Mouse (Mus musculus): ENCODE results near the gene Eva1a.

The Eva1a gene

GRCm38 (mm10) chr6:82040834-82041487 is at the start of gene Eva1a:
Gene Eva1a (plus strand): TSS chr6:82041043.
- DNase-seq (ENCODE audit: low read depth, low spot score) = no peak

DNA sequence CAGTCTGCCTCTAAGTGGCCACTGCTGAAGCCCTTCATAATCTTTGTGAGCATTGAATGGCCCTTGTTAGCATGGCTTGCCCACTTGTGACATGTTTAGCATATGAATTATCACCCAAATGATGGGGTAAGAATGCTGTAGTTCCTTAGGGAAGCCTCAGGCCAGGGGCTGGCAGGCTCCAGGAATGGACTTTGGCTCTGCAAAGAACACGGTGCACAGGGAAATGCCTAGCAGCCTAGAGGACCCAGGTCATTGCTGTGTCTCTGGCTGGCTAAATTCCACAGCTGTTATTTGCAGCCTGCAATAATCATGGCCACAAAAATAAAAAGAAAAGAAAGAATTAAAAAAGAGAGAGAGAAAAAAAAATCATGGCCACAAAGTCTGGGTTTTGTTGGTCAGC is 28.5 kb upstream of the Eva1a start:
- DNase-seq (ENCODE audit: low read depth, low spot score) = no peak

GRCm38 (mm10) chr6:82021074-82021473 is 19.8 kb upstream of the Eva1a start:
- DNase-seq (ENCODE audit: low read depth, low spot score) = no peak

- no peak for DNase-seq (ENCODE audit: low read depth, low spot score)
These were observed 19.3 kb upstream of the Eva1a start for GRCm38 (mm10) chr6:82021494-82021893.

DNA sequence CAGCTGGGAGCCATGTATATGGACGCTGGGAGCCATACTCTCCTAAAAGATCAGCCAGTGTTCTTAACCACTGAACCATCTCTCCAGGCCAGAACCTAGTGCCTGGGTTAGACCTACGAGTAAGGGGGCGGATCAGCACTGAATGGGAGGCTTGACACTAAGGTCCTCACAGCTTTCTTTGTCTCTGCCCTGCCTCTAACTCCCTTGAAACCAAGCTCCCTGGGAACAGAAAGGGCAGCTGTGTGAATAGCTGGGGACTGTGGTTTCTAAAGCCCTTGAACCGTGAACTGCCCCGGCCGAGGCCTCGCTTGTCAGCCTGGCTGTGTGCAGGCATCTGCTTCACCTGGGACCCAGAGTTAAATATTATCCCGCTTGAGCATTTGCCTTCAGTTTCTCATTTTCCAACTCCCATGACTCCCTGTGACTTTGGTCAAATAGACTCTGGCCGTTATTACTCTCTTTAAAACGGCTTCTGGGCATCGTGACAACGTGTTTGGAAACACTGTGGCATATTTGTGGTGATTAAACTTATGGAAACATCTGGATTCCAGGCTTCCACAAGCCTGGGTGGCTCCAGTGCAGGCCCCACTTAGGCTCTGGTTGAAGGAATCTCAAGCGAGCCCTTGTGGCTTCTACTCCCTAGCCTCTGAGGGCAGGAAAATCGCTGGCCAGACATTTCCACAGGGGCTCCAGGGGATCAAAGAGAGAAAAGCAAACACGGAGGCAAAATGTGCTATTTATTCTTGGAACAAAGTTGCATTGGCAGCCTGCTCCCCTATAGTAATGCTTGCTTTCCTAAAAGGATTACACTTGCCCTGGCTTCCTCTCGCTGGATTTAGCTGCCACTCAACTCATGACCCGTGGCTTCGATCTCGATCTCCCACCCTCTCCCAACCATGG is 11.0 kb upstream of the Eva1a start:
- peak; percentile 8 for DNase-seq (ENCODE audit: low read depth, low spot score)

DNA sequence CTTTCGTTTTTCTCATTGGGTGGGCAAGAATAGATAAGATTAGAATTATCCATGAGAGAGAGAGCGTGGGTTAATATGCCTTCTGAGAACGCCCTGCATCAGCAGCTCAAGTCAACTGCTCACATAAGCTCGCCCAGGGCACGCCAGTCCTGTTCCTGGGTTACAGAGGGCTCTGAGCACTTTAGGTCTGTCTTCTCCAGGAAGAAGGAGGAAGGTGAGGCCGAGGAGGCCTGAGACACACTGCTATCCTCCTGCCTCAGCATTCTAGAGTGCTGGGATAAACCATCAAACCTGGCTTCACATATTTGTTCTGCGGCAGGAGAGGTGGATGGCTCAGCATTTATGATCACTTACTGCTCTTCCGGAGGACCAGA is 10.3 kb upstream of the Eva1a start:
- no peak for DNase-seq (ENCODE audit: low read depth, low spot score)

- DNase-seq (ENCODE audit: low read depth, low spot score) = no peak
These were observed 3.6 kb upstream of the Eva1a start for GRCm38 (mm10) chr6:82037211-82037610.

GRCm38 (mm10) chr6:82039193-82039592 is 1.6 kb upstream of the Eva1a start:
- no peak for DNase-seq (ENCODE audit: low read depth, low spot score)

GRCm38 (mm10) chr6:82039968-82040367 is 875 bp upstream of the Eva1a start:
- DNase-seq (ENCODE audit: low read depth, low spot score) = no peak

DNA sequence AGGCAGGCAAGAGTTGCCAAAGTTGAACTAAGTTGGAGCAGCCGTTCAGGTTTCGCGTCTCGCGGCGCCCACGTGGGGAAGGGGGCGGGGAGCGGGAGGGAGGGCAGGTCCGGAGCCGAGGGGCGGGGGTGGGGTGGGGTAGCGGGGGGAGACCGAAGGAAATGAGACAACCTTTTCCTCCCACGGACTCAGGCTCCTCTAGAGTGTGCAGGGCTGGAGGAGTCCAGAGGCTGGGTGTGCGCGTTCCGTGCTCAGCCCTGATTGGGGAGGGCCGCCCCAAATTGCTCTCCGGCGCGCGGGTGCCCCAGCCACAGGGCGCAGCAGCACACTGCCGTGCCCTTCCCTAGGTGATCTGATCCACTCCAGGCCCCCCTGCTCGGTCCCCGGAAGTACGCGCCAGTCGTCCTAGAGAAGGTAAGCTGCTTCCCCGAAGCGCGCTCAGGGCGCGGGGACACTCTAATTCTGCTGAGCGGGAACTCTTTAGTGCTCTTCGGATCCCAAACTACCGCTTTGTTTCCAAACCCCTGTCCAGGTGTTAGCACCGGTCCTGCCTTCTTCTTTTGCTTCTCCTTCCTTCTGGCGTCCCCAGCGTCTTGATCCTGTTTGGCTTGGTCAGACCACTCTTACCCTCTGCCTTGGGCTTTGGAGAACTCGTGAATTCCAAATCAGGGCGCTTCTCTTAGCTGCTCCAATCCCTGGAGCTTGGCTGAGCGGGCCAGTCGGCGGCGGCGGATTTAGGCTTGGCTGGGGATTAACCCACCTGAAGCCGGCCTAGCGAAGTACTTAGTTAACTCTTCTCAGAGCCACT is 849 bp downstream of the Eva1a start:
- peak; percentile 24 for DNase-seq (ENCODE audit: low read depth, low spot score)

DNA sequence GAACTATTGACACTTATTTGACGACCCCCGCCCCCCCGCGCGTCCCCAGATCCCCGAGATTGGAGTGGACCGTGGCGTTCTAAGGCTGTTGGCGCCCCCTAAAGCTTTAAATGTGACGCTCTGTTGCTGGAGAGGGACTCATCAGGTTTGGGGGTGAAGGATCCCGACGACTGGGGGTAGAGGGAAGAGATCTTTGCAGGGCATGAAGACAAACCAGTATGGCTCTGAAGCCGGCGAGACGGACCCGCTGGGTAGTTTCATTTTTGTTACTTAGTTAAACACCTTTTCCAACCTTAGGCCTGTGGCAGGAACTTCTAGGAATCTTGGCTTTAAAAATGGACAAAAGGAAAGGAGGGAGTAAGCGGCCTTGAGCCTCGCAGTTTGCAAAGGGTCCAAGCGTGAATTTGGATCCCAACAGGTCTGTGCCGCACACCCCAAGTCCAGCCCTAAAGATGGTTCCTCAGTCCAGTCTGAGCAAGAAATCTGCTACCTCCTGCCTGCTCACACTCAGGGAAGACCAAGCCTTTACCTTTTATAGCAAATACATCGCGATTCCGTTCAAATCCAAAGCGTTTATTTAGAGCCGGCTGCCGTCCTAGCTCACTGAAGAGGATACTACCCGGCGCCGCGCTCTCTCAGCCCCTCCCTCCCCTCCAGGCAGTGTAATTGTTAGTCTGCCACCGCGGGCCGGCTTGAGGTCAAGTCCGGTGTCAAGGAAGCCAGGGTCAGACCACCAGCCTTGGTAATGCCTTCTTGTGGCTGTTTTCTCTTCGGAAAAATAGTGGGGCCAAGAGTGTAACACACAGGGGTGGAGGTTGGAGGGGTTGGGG is 1.7 kb downstream of the Eva1a start:
- peak; percentile 20 for DNase-seq (ENCODE audit: low read depth, low spot score)

GRCm38 (mm10) chr6:82043634-82044033 is 2.8 kb downstream of the Eva1a start:
- DNase-seq (ENCODE audit: low read depth, low spot score) = no peak

- no peak for DNase-seq (ENCODE audit: low read depth, low spot score)
These were observed 3.7 kb downstream of the Eva1a start for GRCm38 (mm10) chr6:82044509-82044908.

DNA sequence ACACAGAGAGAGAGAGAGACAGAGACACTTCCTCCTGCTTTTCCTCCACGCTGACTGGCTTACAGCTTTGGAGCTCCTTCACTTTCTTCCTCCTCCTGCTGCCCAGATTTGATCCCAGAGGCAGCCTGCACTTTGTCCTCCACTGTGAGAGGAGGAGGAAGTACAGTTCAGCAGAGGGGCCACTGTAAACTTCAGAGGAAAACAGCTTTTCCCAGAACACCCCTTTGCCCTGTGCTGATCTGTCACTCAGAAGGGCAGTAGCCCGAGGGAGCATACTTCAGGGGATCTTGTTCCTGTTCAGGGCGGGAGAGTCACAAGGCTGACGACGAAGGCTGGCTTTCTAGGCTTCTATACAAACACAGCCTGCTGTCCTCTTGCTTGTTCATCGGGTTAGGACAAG is 7.1 kb downstream of the Eva1a start:
- DNase-seq (ENCODE audit: low read depth, low spot score) = no peak

GRCm38 (mm10) chr6:82050201-82050600 is 9.4 kb downstream of the Eva1a start:
- DNase-seq (ENCODE audit: low read depth, low spot score) = no peak

- DNase-seq (ENCODE audit: low read depth, low spot score) = no peak
These were observed 10.7 kb downstream of the Eva1a start for GRCm38 (mm10) chr6:82051569-82051968.

- no peak for DNase-seq (ENCODE audit: low read depth, low spot score)
These were observed 11.3 kb downstream of the Eva1a start for GRCm38 (mm10) chr6:82052047-82052725.

GRCm38 (mm10) chr6:82052726-82053118 is 11.9 kb downstream of the Eva1a start:
- DNase-seq (ENCODE audit: low read depth, low spot score) = no peak

DNA sequence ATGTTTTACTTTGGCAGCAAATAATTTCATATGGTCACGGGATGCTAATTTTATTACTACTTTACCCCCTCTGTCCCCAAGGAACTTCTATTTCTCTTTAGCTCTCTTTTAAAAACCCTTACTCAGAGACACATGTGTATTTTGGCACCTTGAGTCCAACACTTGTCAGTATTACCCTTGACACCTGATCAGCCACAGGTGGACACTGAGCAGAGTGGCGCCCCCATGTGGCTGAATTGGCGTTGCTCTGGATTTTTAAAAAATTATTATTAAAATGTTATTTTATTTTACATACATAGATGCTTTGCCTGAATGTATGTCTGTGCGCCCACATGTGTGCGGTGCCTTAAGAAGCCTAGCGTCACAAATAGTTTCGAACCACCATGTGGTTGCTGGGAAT is 14.0 kb downstream of the Eva1a start:
- no peak for DNase-seq (ENCODE audit: low read depth, low spot score)

DNA sequence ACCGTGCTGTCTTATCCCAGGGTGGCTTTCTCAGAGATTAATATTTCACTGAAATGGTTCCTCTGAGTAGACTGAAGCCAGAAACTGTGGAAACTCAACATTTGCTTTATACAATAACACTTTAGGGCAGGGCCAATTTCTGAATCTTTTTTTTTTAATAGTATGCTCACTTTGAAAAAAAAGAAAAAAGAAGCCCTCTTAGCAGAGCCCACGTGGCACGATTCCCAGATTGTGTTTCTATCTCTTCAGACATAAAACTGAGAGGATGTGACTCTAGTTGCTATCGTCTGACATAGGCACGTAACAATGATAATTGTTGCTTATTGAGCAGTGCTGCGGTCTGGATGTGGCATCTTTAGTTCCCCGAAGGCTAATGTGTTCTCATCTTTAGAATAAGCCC is 19.1 kb downstream of the Eva1a start:
- no peak for DNase-seq (ENCODE audit: low read depth, low spot score)

- no peak for DNase-seq (ENCODE audit: low read depth, low spot score)
These were observed 24.4 kb downstream of the Eva1a start for GRCm38 (mm10) chr6:82065230-82065629.
